Mouse (Mus musculus): ENCODE results near the gene Cnr2. TPM values are rescaled to one million over a fixed set of nuclear protein-coding genes. Genes with fewer than 3 reads are reported as not detected.
A peak's percentile ranks its signal among the peaks of the same experiment; 100 is the strongest.

The Cnr2 gene
- polyA plus RNA-seq, 1 experiment from 2014 or later = 0.15 TPM

DNA sequence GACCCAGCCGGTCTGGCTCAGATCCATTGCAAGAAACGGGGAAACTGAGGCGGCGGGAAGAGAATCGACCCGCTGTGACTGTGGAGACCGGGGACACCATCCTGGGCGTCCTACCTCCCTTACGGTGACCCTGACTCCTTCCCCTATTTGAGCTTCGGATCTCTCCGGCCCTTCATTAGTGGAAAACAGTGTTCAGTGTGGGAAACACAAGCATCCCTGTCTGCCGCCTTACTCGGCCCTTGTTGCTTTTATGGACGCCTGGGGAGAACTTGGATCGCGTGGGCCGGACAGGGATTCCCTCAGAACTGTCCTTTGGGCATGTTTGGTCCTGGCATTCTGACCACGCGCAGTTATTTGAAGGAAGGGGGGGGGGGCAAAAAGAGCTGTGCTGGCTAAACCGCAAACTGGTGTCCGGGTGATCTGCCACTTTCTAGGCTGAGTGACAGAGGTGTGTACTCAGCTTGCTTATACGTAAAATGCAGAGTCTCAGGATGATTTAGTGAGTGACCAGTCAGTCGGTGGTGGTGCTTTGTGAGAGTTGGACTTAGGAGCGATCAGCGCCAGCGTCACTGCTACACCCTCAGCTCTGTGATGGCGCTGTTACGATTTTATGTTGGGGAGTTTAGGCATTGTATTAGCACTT lies 51.6 kb downstream of the Cnr2 start:
- H3K9ac ChIP-seq = peak overlapping the region; percentile 75
- H3K4me3 ChIP-seq = peak overlapping the region; percentile 77
- H3K27me3 ChIP-seq = no peaks in the 10 kb centered on the region
- no peaks in the 10 kb centered on the region for H3K9me3 ChIP-seq (replicated peaks)
- H3K4me2 ChIP-seq (replicated peaks) = peak overlapping the region; percentile 73
- H3K36me3 ChIP-seq = peaks cover 15% of the 10 kb centered on the region
- ATAC-seq (ENCODE audit: low FRiP score) = peak; percentile 47; the same call in 1 of the 2 replicates
- peak overlapping the region; percentile 64 for H3K27ac ChIP-seq
- peaks cover 9% of the 10 kb centered on the region for H3K4me1 ChIP-seq
- WGBS = 2% methylated on average over 28 of the region's 28 CpGs

DNA sequence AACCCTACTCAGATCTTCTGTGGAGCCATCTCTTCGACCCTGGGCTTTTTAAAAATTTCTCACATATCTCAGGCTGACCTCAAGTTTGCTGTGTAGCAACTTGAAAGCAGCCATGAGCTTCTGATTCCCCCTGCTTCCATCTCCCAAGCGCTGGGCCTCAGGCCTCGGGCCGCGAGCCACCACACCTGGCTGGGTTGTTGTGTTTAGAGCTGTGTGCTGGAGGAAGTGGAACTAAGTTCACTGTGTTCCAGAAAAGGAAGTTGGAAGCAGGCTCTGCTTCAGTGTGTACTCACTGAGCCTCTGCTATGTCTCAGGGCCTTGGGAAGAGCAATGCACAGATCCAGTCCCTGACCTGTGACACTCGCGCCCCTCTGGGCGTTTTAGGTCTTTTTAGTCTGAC lies 52.9 kb downstream of the Cnr2 start:
- Histone ChIP-seq H3K27me3 (no peaks in the 10 kb centered on the region), H3K4me3 (no peak overlapping the region), H3K4me1 (peaks cover 9% of the 10 kb centered on the region), H3K9me3 (replicated peaks) (no peaks in the 10 kb centered on the region), H3K9ac (no peak overlapping the region), H3K36me3 (peaks cover 21% of the 10 kb centered on the region), H3K27ac (no peak overlapping the region), H3K4me2 (replicated peaks) (no peak overlapping the region)
- no peak for ATAC-seq (ENCODE audit: low FRiP score)
- WGBS = 94% methylated on average over 8 of the region's 8 CpGs

DNA sequence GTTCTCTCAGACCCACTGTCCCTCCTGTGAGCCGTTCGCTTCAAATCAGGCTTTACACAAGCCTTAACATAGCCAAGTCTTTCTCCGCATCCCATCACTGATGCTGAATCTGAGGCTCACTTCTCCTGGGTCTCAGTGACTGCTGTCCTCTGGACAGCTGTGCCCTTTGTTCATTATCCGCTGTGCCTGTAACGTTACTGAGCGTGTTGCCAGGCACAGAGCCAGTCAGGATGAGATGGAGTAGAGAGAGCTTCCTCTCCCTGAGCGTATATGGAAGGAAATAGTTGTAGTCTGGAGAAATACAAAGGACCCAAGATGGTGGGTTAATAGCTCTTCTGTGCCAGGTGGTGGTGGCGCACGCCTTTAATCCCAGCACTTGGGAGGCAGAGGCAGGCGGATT lies 54.3 kb downstream of the Cnr2 start:
- ATAC-seq (ENCODE audit: low FRiP score) = no peak
- no peaks in the 10 kb centered on the region for H3K27me3 ChIP-seq
- no peak overlapping the region for H3K9ac ChIP-seq

DNA sequence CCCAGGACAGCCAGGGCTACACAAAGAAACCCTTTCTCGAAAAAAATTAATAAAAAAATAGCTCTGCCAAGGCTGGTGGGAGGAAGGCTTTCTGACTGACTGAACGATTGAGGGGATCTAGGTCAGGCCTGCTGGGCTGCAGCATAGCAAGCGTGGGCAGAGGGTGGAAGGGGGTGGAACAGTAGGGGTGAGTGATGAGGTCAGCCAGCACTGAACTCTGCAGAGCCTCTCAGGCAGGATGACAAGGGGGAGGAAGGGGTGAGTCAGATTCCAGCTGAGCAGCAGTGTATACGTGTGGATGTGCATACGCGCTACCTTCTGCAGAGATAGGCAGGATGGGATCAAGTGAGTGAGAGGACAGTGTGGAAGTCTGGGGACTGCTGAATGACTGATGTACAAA lies 54.7 kb downstream of the Cnr2 start:
- H3K4me2 ChIP-seq (replicated peaks) = no peak overlapping the region
- WGBS = 52% methylated on average over 6 of the region's 6 CpGs
- H3K9me3 ChIP-seq (replicated peaks) = no peaks in the 10 kb centered on the region
- H3K4me1 ChIP-seq = peaks cover 9% of the 10 kb centered on the region
- no peak overlapping the region for H3K4me3 ChIP-seq
- no peaks in the 10 kb centered on the region for H3K27me3 ChIP-seq
- peaks cover 23% of the 10 kb centered on the region for H3K36me3 ChIP-seq
- 0 out of 2 replicates have a peak overlapping the region, but pooled peaks have one; percentile 38 for H3K9ac ChIP-seq
- no peak for ATAC-seq (ENCODE audit: low FRiP score)
- H3K27ac ChIP-seq = no peak overlapping the region

More for the DNA sequence above, 54.3 kb downstream of the Cnr2 start:
- H3K9me3 ChIP-seq (replicated peaks) = no peaks in the 10 kb centered on the region
- peaks cover 9% of the 10 kb centered on the region for H3K4me1 ChIP-seq
- WGBS = 83% methylated on average over 10 of the region's 10 CpGs
- no peak overlapping the region for H3K27ac ChIP-seq
- H3K36me3 ChIP-seq = peaks cover 23% of the 10 kb centered on the region
- H3K4me2 ChIP-seq (replicated peaks) = no peak overlapping the region
- H3K4me3 ChIP-seq = no peak overlapping the region

DNA sequence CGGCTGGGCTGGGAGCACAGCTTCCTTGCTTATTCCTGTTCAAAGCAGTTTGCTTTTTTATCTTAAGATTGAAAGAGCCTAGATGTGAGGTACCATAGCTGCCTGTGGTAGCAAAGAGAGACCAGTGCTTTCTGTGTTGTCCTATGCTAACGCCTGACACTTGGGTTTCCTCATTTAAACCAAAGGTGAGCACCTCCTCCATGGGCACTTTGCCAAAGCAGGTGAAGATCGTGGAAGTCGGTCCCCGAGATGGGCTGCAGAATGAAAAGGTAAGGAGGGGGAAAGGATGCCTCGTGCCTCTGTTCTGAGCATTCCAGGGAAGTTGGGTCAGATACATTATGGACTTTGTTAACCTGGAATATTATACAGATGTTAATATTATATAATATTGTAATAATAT lies 55.2 kb downstream of the Cnr2 start:
- no peak for ATAC-seq (ENCODE audit: low FRiP score)
- WGBS = 91% methylated on average over 6 of the region's 6 CpGs
- H3K4me2 ChIP-seq (replicated peaks) = no peak overlapping the region

DNA sequence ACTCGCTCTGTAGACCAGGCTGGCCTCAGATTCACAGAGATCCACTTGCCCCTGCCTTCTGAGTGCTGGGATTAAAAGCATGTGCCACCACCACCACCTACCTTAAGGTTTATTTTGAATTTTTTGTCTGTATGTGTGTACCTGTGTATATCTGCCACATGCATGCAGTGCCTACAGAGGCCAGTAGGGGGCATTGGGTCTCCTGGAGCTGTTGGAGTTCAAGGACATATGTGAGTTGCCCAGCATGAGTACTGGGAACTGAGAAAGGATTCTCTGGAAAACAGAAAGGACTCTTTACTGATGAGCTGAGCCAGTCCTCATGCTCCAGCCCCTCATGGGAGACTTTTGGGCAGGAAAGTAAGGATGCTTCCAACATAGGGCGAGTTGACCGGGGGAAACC lies 56.3 kb downstream of the Cnr2 start:
- Histone ChIP-seq H3K4me1 (peaks cover 4% of the 10 kb centered on the region), H3K4me2 (replicated peaks) (no peak overlapping the region), H3K36me3 (peaks cover 31% of the 10 kb centered on the region), H3K9me3 (replicated peaks) (no peaks in the 10 kb centered on the region), H3K27me3 (no peaks in the 10 kb centered on the region), H3K9ac (no peak overlapping the region), H3K4me3 (no peak overlapping the region), H3K27ac (no peak overlapping the region)
- WGBS = 96% methylated on average over 3 of the region's 3 CpGs
- ATAC-seq (ENCODE audit: low FRiP score) = no peak

More for the DNA sequence above, 55.2 kb downstream of the Cnr2 start:
- H3K9me3 ChIP-seq (replicated peaks) = no peaks in the 10 kb centered on the region
- H3K9ac ChIP-seq = 0 out of 2 replicates have a peak overlapping the region, but pooled peaks have one; percentile 38
- peaks cover 9% of the 10 kb centered on the region for H3K4me1 ChIP-seq
- no peaks in the 10 kb centered on the region for H3K27me3 ChIP-seq
- no peak overlapping the region for H3K27ac ChIP-seq
- H3K36me3 ChIP-seq = peaks cover 23% of the 10 kb centered on the region
- no peak overlapping the region for H3K4me3 ChIP-seq

DNA sequence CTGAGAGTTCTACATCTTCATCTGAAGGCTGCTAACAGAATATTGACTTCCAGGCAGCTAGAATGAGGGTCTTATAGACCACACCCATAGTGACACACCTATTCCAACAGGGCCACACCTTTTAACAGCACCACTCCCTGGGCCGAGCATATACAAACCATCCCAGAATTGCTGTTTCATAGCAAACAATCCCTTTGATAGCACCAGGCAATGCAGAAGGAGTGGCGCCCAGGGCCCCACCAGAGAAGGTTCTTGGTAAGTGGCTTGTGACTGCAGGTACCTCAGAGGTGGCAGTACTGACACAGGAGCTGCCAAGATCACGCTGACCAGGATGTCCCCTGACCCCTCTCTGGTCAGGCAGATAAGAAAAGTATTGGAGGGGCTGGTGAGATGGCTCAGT lies 58.0 kb downstream of the Cnr2 start:
- Histone ChIP-seq H3K4me3 (no peak overlapping the region), H3K9ac (no peak overlapping the region), H3K9me3 (replicated peaks) (no peaks in the 10 kb centered on the region), H3K4me1 (no peaks in the 10 kb centered on the region; the same call in 1 of the 2 replicates), H3K4me2 (replicated peaks) (no peak overlapping the region), H3K27me3 (no peaks in the 10 kb centered on the region), H3K27ac (no peak overlapping the region), H3K36me3 (peaks cover 39% of the 10 kb centered on the region)
- no peak for ATAC-seq (ENCODE audit: low FRiP score)
- 89% methylated on average over 3 of the region's 3 CpGs for WGBS

DNA sequence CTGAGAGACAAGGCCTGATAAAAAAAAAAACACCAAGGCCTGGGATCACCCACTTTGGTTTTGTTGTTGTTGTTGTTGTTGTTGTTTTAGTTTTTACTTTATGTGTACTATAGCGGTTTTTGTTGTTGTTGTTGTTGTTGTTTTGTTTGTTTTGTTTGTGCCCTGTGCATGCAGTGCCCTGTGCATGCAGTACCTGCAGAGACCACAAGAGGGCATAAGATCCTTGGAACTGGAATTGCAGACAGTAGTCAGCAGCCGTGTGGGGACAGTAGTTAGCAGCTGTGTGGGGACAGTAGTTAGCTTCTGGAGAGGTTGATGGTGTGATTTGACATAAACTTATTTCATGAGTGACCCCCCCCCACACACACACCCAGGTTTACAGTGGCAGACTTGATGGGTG lies 59.0 kb downstream of the Cnr2 start:
- no peaks in the 10 kb centered on the region; the same call in 1 of the 2 replicates for H3K4me1 ChIP-seq
- H3K27me3 ChIP-seq = no peaks in the 10 kb centered on the region
- no peak overlapping the region for H3K27ac ChIP-seq
- H3K4me2 ChIP-seq (replicated peaks) = no peak overlapping the region
- no peak for ATAC-seq (ENCODE audit: low FRiP score)
- H3K36me3 ChIP-seq = peaks cover 49% of the 10 kb centered on the region
- H3K9me3 ChIP-seq (replicated peaks) = no peaks in the 10 kb centered on the region
- 12% methylated on average over 2 of the region's 2 CpGs for WGBS
- H3K4me3 ChIP-seq = no peak overlapping the region
- H3K9ac ChIP-seq = no peak overlapping the region

DNA sequence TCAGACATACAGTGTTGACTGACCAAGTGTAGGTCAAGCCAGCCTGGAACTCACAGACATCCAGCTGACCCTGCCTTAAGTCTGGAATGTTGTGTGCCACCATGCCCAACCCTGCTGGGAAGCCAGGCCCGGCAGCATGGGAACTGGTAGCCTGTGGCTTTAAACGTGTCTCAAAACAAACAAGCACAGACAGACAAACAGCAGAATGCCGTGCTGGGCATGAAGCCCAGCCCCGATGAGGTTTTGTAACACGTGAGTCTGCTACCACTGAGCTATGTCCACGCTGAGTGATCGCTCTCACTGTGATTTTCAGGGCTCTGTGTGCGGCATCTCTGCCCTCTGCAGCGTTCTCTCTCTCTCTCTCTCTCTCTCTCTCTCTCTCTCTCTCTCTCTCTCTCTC lies 60.7 kb downstream of the Cnr2 start:
- Histone ChIP-seq H3K9me3 (replicated peaks) (no peaks in the 10 kb centered on the region), H3K27me3 (no peaks in the 10 kb centered on the region), H3K36me3 (peaks cover 57% of the 10 kb centered on the region), H3K4me3 (no peak overlapping the region), H3K27ac (no peak overlapping the region), H3K4me1 (no peaks in the 10 kb centered on the region), H3K4me2 (replicated peaks) (no peak overlapping the region), H3K9ac (no peak overlapping the region)
- ATAC-seq (ENCODE audit: low FRiP score) = no peak
- WGBS = 85% methylated on average over 6 of the region's 9 CpGs

DNA sequence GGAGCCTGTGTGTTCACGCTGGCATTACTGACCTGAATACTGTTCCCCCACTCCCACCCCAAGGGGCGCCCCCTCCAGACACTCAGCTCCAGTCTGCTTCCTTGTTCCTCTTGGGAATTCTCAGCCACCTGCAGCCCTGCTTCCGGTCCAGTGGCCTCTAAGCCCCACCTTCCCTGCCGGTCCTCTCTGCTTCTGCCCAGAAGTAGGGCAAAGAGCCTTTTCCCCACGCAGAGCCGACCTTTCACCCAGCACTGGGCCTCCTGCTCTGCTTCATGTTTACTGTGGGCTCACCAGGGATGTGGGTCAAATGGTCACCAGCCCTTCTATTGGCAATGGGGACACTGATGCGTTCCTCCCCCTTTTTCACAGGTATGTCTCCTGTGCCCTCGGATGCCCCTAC lies 63.2 kb downstream of the Cnr2 start:
- H3K4me1 ChIP-seq = peaks cover 6% of the 10 kb centered on the region
- no peak overlapping the region for H3K9ac ChIP-seq
- WGBS = 57% methylated on average over 8 of the region's 8 CpGs
- no peaks in the 10 kb centered on the region for H3K9me3 ChIP-seq (replicated peaks)
- H3K4me2 ChIP-seq (replicated peaks) = no peak overlapping the region
- no peak for ATAC-seq (ENCODE audit: low FRiP score)
- H3K36me3 ChIP-seq = peaks cover 43% of the 10 kb centered on the region
- H3K27ac ChIP-seq = no peak overlapping the region
- H3K27me3 ChIP-seq = no peaks in the 10 kb centered on the region
- H3K4me3 ChIP-seq = no peak overlapping the region

DNA sequence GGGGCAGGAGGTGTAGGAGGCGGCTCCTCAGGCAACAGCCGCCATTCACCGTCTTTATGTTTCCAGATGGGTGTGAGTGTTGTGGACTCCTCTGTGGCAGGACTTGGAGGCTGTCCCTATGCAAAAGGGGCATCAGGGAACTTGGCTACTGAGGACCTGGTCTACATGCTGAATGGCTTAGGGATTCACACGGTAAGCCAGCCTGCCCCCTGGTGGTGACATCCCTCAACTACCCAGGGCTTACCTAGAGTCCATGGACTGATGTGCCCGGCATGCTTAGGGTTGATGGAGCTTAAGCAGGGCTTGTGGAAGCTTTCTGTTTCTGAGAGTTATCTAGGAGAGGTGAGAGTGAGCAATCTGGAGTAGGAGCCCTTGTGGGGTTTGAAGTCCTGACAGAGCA lies 65.5 kb downstream of the Cnr2 start:
- no peak overlapping the region for H3K27ac ChIP-seq
- H3K4me1 ChIP-seq = peaks cover 18% of the 10 kb centered on the region
- H3K9me3 ChIP-seq (replicated peaks) = no peaks in the 10 kb centered on the region
- H3K27me3 ChIP-seq = no peaks in the 10 kb centered on the region
- H3K4me2 ChIP-seq (replicated peaks) = no peak overlapping the region
- H3K36me3 ChIP-seq = peaks cover 43% of the 10 kb centered on the region
- no peak overlapping the region for H3K9ac ChIP-seq
- ATAC-seq (ENCODE audit: low FRiP score) = no peak
- no peak overlapping the region for H3K4me3 ChIP-seq
- WGBS = 27% methylated on average over 5 of the region's 5 CpGs

DNA sequence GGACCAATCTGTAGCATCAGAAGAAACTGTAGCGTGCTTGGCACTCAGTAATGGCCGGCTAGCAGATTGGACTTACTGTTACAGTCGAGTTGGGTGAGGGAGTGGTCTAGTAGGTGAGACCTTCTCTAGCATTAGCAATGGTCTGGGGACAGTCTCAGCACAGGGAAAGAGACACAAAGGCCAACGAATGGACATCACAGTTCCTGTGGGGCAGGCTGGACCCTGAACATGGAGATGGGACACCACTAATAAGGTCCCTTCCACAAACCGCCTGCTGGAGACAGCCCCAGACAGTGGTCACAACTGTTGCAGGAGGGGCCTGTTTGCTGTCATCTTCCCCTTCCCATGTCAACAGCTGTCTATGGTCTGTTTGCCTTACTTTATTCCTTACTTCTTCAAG lies 66.5 kb downstream of the Cnr2 start:
- Histone ChIP-seq H3K4me2 (replicated peaks) (no peak overlapping the region), H3K27ac (no peak overlapping the region), H3K4me3 (no peak overlapping the region), H3K9me3 (replicated peaks) (no peaks in the 10 kb centered on the region), H3K36me3 (peaks cover 48% of the 10 kb centered on the region), H3K4me1 (peaks cover 18% of the 10 kb centered on the region), H3K9ac (no peak overlapping the region), H3K27me3 (no peaks in the 10 kb centered on the region; the same call in 1 of the 2 replicates)
- 90% methylated on average over 5 of the region's 5 CpGs for WGBS
- no peak for ATAC-seq (ENCODE audit: low FRiP score)

DNA sequence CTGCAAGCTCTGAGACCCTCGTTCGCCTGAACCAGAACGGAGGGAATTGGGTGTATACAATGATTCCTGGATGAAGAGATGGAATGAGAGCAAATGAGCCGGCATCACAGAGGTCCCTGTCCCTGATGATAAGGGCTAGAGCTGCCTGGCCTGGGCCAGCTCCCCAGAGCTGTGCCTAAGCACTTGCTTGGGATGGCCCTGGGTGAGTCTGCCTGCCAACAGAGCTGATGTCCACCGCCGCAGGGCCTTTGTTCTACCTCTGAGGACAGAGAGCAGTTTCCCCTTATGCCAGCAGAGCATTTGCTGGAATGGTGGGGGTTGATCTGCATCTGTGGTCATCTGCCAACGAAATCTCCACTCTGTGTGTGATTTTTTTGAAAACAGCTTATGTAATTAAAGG lies 67.0 kb downstream of the Cnr2 start:
- Histone ChIP-seq H3K4me3 (no peak overlapping the region), H3K27me3 (no peaks in the 10 kb centered on the region; the same call in 1 of the 2 replicates), H3K4me1 (peaks cover 18% of the 10 kb centered on the region), H3K9me3 (replicated peaks) (no peaks in the 10 kb centered on the region), H3K27ac (no peak overlapping the region), H3K4me2 (replicated peaks) (no peak overlapping the region), H3K36me3 (peaks cover 53% of the 10 kb centered on the region), H3K9ac (no peak overlapping the region)
- 90% methylated on average over 7 of the region's 7 CpGs for WGBS
- ATAC-seq (ENCODE audit: low FRiP score) = no peak
